24 mouse cellular contexts compared by ENCODE assay signal in genomic region chr5:83622612-83623374, GRCm38 (mm10).
DNase-seq lines count a peak whose midpoint lies in the region; ATAC-seq and TF ChIP-seq lines count a peak whose summit lies in the region.
"Had no signal": no experiment of that assay in that cellular context is flagged by ENCODE, and none has a peak within 500 bp of the region (broad histone marks: within the 10 kb centered on the region; RNA-seq: fewer than 3 reads in every experiment).

No protein-coding gene starts in this region.

- H3K9ac ChIP-seq in hindbrain, embryonic 11.5 days (ENCODE audit: low read depth, low read length): no peak overlapping the region
- no peak overlapping the region for H3K9ac ChIP-seq in hindbrain, postnatal 0 days (replicated peaks; ENCODE audit: low read length)
- no peak overlapping the region for H3K9ac ChIP-seq in midbrain, embryonic 13.5 days (replicated peaks)
- H3K9ac ChIP-seq in forebrain, embryonic 15.5 days (replicated peaks): no peak overlapping the region
- H3K9ac ChIP-seq: heart, embryonic 12.5 days; liver, embryonic 15.5 days; lung, embryonic 14.5 days had no signal

- H3K4me3 ChIP-seq in hindbrain, embryonic 11.5 days (ENCODE audit: low read depth, low read length): no peak overlapping the region
- no peak overlapping the region for H3K4me3 ChIP-seq in hindbrain, postnatal 0 days (ENCODE audit: low read length)
- H3K4me3 ChIP-seq in midbrain, embryonic 13.5 days (replicated peaks): no peak overlapping the region
- H3K4me3 ChIP-seq in midbrain, embryonic 10.5 days: no peak overlapping the region
- H3K4me3 ChIP-seq in forebrain, embryonic 15.5 days: no peak overlapping the region
- H3K4me3 ChIP-seq: erythroblast, embryonic 14.5 days; heart, embryonic 12.5 days; liver, embryonic 15.5 days; myocyte had no signal

- H3K36me3 ChIP-seq in hindbrain, embryonic 11.5 days (ENCODE audit: control insufficient read depth, insufficient read depth, low read length): no peaks in the 10 kb centered on the region
- H3K36me3 ChIP-seq in hindbrain, postnatal 0 days (ENCODE audit: insufficient read depth, low read length): no peaks in the 10 kb centered on the region
- H3K36me3 ChIP-seq in midbrain, embryonic 13.5 days: no peaks in the 10 kb centered on the region
- H3K36me3 ChIP-seq in midbrain, embryonic 10.5 days: no peaks in the 10 kb centered on the region
- H3K36me3 ChIP-seq in forebrain, embryonic 15.5 days: no peaks in the 10 kb centered on the region
- H3K36me3 ChIP-seq: heart, embryonic 12.5 days; liver, embryonic 15.5 days had no signal

- TF ChIP-seq CTCF in hindbrain, postnatal 0 days (IDR thresholded peaks at IDR 0.05; ENCODE audit: low read depth): no peak

- no peaks in the 10 kb centered on the region for H3K9me3 ChIP-seq in hindbrain, embryonic 11.5 days (ENCODE audit: control insufficient read depth, low read length)
- H3K9me3 ChIP-seq in hindbrain, postnatal 0 days (ENCODE audit: low read length): no peaks in the 10 kb centered on the region
- no peaks in the 10 kb centered on the region for H3K9me3 ChIP-seq in midbrain, embryonic 13.5 days
- no peaks in the 10 kb centered on the region for H3K9me3 ChIP-seq in midbrain, embryonic 10.5 days (replicated peaks)
- H3K9me3 ChIP-seq in forebrain, embryonic 15.5 days: no peaks in the 10 kb centered on the region
- H3K9me3 ChIP-seq: heart, embryonic 12.5 days; liver, embryonic 15.5 days had no signal

- H3K27me3 ChIP-seq in hindbrain, embryonic 11.5 days (ENCODE audit: control insufficient read depth, insufficient read depth, low read length): no peaks in the 10 kb centered on the region
- no peaks in the 10 kb centered on the region for H3K27me3 ChIP-seq in hindbrain, postnatal 0 days (ENCODE audit: insufficient read depth, low read length)
- no peaks in the 10 kb centered on the region for H3K27me3 ChIP-seq in midbrain, embryonic 13.5 days
- H3K27me3 ChIP-seq in midbrain, embryonic 10.5 days (ENCODE audit: low read depth, poor library complexity, severe bottlenecking): no peaks in the 10 kb centered on the region
- H3K27me3 ChIP-seq in forebrain, embryonic 15.5 days: no peaks in the 10 kb centered on the region
- H3K27me3 ChIP-seq: heart, embryonic 12.5 days; liver, embryonic 15.5 days had no signal

- 80% methylated on average over 7 of the region's 7 CpGs for WGBS in hindbrain, embryonic 11.5 days
- WGBS in hindbrain, postnatal 0 days: 75% methylated on average over 7 of the region's 7 CpGs
- WGBS in midbrain, embryonic 13.5 days: 70% methylated on average over 7 of the region's 7 CpGs
- WGBS in midbrain, embryonic 10.5 days: 87% methylated on average over 7 of the region's 7 CpGs
- 63% methylated on average over 7 of the region's 7 CpGs for WGBS in forebrain, embryonic 15.5 days

- DNase-seq in hindbrain, embryonic 11.5 days (ENCODE audit: low spot score): peak; percentile 1
- no peak for DNase-seq in hindbrain, postnatal 0 days (ENCODE audit: low spot score)
- no peak for DNase-seq in midbrain, embryonic 10.5 days (ENCODE audit: low spot score)
- DNase-seq in adrenal gland, postnatal 25 days: no peak
- DNase-seq: adrenal gland, postnatal 36 days; cerebellum, adult 2 months; cerebellum, postnatal 14 days; gastrocnemius, postnatal 25 days; heart, adult 18-20 months; heart, postnatal 4 days; kidney, adult 9 months; kidney, postnatal 10 days; layer of hippocampus, adult 9-11 months; lung, embryonic 14.5 days; lung, postnatal 14 days; thymus, postnatal 4 days had no signal

- no peaks in the 10 kb centered on the region for H3K4me1 ChIP-seq in hindbrain, embryonic 11.5 days (replicated peaks; ENCODE audit: control insufficient read depth, insufficient read depth, low read length)
- no peaks in the 10 kb centered on the region for H3K4me1 ChIP-seq in hindbrain, postnatal 0 days (ENCODE audit: insufficient read depth, low read length)
- H3K4me1 ChIP-seq in midbrain, embryonic 13.5 days (replicated peaks): no peaks in the 10 kb centered on the region
- H3K4me1 ChIP-seq in midbrain, embryonic 10.5 days: no peaks in the 10 kb centered on the region
- peaks cover 8% of the 10 kb centered on the region; the same call in 1 of the 2 replicates for H3K4me1 ChIP-seq in forebrain, embryonic 15.5 days
- H3K4me1 ChIP-seq: heart, embryonic 12.5 days; liver, embryonic 15.5 days had no signal

- peak; percentile 77 for ATAC-seq in hindbrain, embryonic 11.5 days (ENCODE audit: low FRiP score)
- no peak for ATAC-seq in hindbrain, postnatal 0 days
- ATAC-seq in midbrain, embryonic 13.5 days: peak; percentile 65
- peak; percentile 48; the same call in 1 of the 2 replicates for ATAC-seq in forebrain, embryonic 15.5 days (replicated peaks)
- ATAC-seq in frontal cortex, adult (ENCODE audit: low TSS enrichment): no peak
- ATAC-seq: intestine, postnatal 0 days had no signal

- H3K4me2 ChIP-seq in hindbrain, embryonic 11.5 days (replicated peaks; ENCODE audit: low read depth, low read length): no peak overlapping the region
- H3K4me2 ChIP-seq in hindbrain, postnatal 0 days (ENCODE audit: low read depth, low read length): no peak overlapping the region
- H3K4me2 ChIP-seq in midbrain, embryonic 13.5 days (replicated peaks): no peak overlapping the region
- no peak overlapping the region for H3K4me2 ChIP-seq in forebrain, embryonic 15.5 days (replicated peaks)
- H3K4me2 ChIP-seq: heart, embryonic 12.5 days; liver, embryonic 15.5 days; lung, embryonic 14.5 days had no signal

- no peak overlapping the region for H3K27ac ChIP-seq in hindbrain, embryonic 11.5 days (ENCODE audit: low read depth, low read length)
- no peak overlapping the region for H3K27ac ChIP-seq in hindbrain, postnatal 0 days
- H3K27ac ChIP-seq in midbrain, embryonic 13.5 days: peak overlapping the region; percentile 35; the same call in 1 of the 2 replicates
- H3K27ac ChIP-seq in midbrain, embryonic 10.5 days (replicated peaks): no peak overlapping the region
- peak overlapping the region; percentile 23 for H3K27ac ChIP-seq in forebrain, embryonic 15.5 days (replicated peaks)
- H3K27ac ChIP-seq: liver, embryonic 15.5 days had no signal

Comparison
In these comparisons a context has a peak if more than half of its experiments do, and no peak if none do; other contexts are left out.
1. ATAC-seq: peak in hindbrain, embryonic 11.5 days (single experiment), midbrain, embryonic 13.5 days (single experiment) and forebrain, embryonic 15.5 days (single experiment); none in hindbrain, postnatal 0 days (single experiment) and frontal cortex, adult (single experiment).
2. H3K27ac ChIP-seq: peak in midbrain, embryonic 13.5 days (single experiment) and forebrain, embryonic 15.5 days (single experiment); none in hindbrain, embryonic 11.5 days (single experiment), hindbrain, postnatal 0 days (single experiment) and midbrain, embryonic 10.5 days (single experiment).